13 mouse cellular contexts compared by ENCODE assay signal in genomic region chr15:85408790-85409189, GRCm38 (mm10).
A peak's percentile ranks its signal among the peaks of the same experiment; 100 is the strongest.
DNase-seq lines count a peak whose midpoint lies in the region; ATAC-seq and TF ChIP-seq lines count a peak whose summit lies in the region.
"Had no signal": no experiment of that assay in that cellular context is flagged by ENCODE, and none has a peak within 500 bp of the region (broad histone marks: within the 10 kb centered on the region; RNA-seq: fewer than 3 reads in every experiment).

No protein-coding gene starts in this region.

- DNase-seq in forebrain, postnatal 0 days, result no peak
- no peak for DNase-seq in limb, embryonic 10.5 days (ENCODE audit: low spot score)
- peak; percentile 48 for DNase-seq in cerebellum, adult 8-10 months
- DNase-seq in thymus, postnatal 10 days (ENCODE audit: low spot score in 2 of 2), result peak; percentile 16 to 24
- DNase-seq in urinary bladder, postnatal 36 days (ENCODE audit: low spot score in 2 of 2), result no peak
- DNase-seq: kidney, adult 18-20 months; spleen, adult 18-20 months had no signal

- peak overlapping the region; percentile 30; the same call in 1 of the 2 replicates for H3K27ac ChIP-seq in forebrain, postnatal 0 days (ENCODE audit: low read depth, low read length)
- no peak overlapping the region for H3K27ac ChIP-seq in forebrain, embryonic 16.5 days (ENCODE audit: low read length)
- H3K27ac ChIP-seq in limb, embryonic 13.5 days, result peak overlapping the region; percentile 48
- no peak overlapping the region; the same call in 1 of the 2 replicates for H3K27ac ChIP-seq in limb, embryonic 10.5 days
- no peak overlapping the region for H3K27ac ChIP-seq in intestine, embryonic 15.5 days
- H3K27ac ChIP-seq: liver, embryonic 15.5 days had no signal

- no peak overlapping the region for H3K9ac ChIP-seq in forebrain, postnatal 0 days
- no peak overlapping the region for H3K9ac ChIP-seq in forebrain, embryonic 16.5 days (replicated peaks; ENCODE audit: low read depth, low read length)
- H3K9ac ChIP-seq in limb, embryonic 13.5 days, result no peak overlapping the region
- H3K9ac ChIP-seq in intestine, embryonic 15.5 days, result no peak overlapping the region
- H3K9ac ChIP-seq: liver, embryonic 15.5 days had no signal

- 0 out of 2 replicates have a peak, but pooled peaks cover 6% of the 10 kb centered on the region for H3K36me3 ChIP-seq in forebrain, postnatal 0 days (ENCODE audit: insufficient read depth)
- no peaks in the 10 kb centered on the region for H3K36me3 ChIP-seq in forebrain, embryonic 16.5 days (ENCODE audit: control insufficient read depth, insufficient read depth)
- H3K36me3 ChIP-seq in limb, embryonic 13.5 days, result peaks cover 5% of the 10 kb centered on the region
- 0 out of 2 replicates have a peak, but pooled peaks cover 5% of the 10 kb centered on the region for H3K36me3 ChIP-seq in limb, embryonic 10.5 days
- H3K36me3 ChIP-seq in intestine, embryonic 15.5 days, result no peaks in the 10 kb centered on the region
- H3K36me3 ChIP-seq: liver, embryonic 15.5 days had no signal

- no peak for ATAC-seq in forebrain, postnatal 0 days
- ATAC-seq in forebrain, embryonic 16.5 days, result no peak
- ATAC-seq in limb, embryonic 13.5 days (ENCODE audit: low FRiP score, low read depth), result no peak
- ATAC-seq in intestine, embryonic 15.5 days, result no peak

- TF ChIP-seq CTCF in forebrain, postnatal 0 days (IDR thresholded peaks at IDR 0.05; ENCODE audit: low read depth), result no peak

- 0 out of 2 replicates have a peak, but pooled peaks cover 9% of the 10 kb centered on the region for H3K4me1 ChIP-seq in forebrain, postnatal 0 days (ENCODE audit: insufficient read depth)
- H3K4me1 ChIP-seq in forebrain, embryonic 16.5 days (replicated peaks; ENCODE audit: control insufficient read depth, insufficient read depth, low read length), result peaks cover 16% of the 10 kb centered on the region
- H3K4me1 ChIP-seq in limb, embryonic 13.5 days, result peaks cover 12% of the 10 kb centered on the region; the same call in 1 of the 2 replicates
- no peaks in the 10 kb centered on the region for H3K4me1 ChIP-seq in limb, embryonic 10.5 days
- H3K4me1 ChIP-seq in intestine, embryonic 15.5 days (replicated peaks), result no peaks in the 10 kb centered on the region

- no peak overlapping the region for H3K4me2 ChIP-seq in forebrain, postnatal 0 days (ENCODE audit: low read depth)
- H3K4me2 ChIP-seq in forebrain, embryonic 16.5 days (ENCODE audit: low read length), result no peak overlapping the region
- no peak overlapping the region for H3K4me2 ChIP-seq in limb, embryonic 13.5 days (replicated peaks)
- no peak overlapping the region for H3K4me2 ChIP-seq in intestine, embryonic 15.5 days (replicated peaks)
- H3K4me2 ChIP-seq: liver, embryonic 15.5 days had no signal

- no peaks in the 10 kb centered on the region for H3K27me3 ChIP-seq in forebrain, postnatal 0 days (ENCODE audit: insufficient read depth, low read length)
- H3K27me3 ChIP-seq in forebrain, embryonic 16.5 days (replicated peaks; ENCODE audit: control insufficient read depth, insufficient read depth, low read length), result no peaks in the 10 kb centered on the region
- no peaks in the 10 kb centered on the region for H3K27me3 ChIP-seq in limb, embryonic 13.5 days
- H3K27me3 ChIP-seq in limb, embryonic 10.5 days (ENCODE audit: low read depth, poor library complexity, severe bottlenecking), result no peaks in the 10 kb centered on the region
- no peaks in the 10 kb centered on the region for H3K27me3 ChIP-seq in intestine, embryonic 15.5 days (replicated peaks)
- H3K27me3 ChIP-seq: liver, embryonic 15.5 days; megakaryocyte, embryonic 14.5 days had no signal

- H3K9me3 ChIP-seq in forebrain, postnatal 0 days (ENCODE audit: low read length), result no peaks in the 10 kb centered on the region
- H3K9me3 ChIP-seq in forebrain, embryonic 16.5 days (ENCODE audit: control insufficient read depth, low read length), result no peaks in the 10 kb centered on the region
- H3K9me3 ChIP-seq in limb, embryonic 13.5 days, result no peaks in the 10 kb centered on the region
- no peaks in the 10 kb centered on the region for H3K9me3 ChIP-seq in limb, embryonic 10.5 days (replicated peaks)
- H3K9me3 ChIP-seq in intestine, embryonic 15.5 days, result no peaks in the 10 kb centered on the region
- H3K9me3 ChIP-seq: liver, embryonic 15.5 days; megakaryocyte, embryonic 14.5 days had no signal

- no peak overlapping the region for H3K4me3 ChIP-seq in forebrain, postnatal 0 days (ENCODE audit: low read depth, low read length)
- H3K4me3 ChIP-seq in forebrain, embryonic 16.5 days (replicated peaks; ENCODE audit: low read length), result no peak overlapping the region
- H3K4me3 ChIP-seq in limb, embryonic 13.5 days, result no peak overlapping the region
- no peak overlapping the region for H3K4me3 ChIP-seq in limb, embryonic 10.5 days
- H3K4me3 ChIP-seq in intestine, embryonic 15.5 days (replicated peaks), result no peak overlapping the region
- H3K4me3 ChIP-seq: erythroblast, embryonic 14.5 days; liver, embryonic 15.5 days; megakaryocyte, embryonic 14.5 days had no signal

- WGBS in forebrain, postnatal 0 days, result 66% methylated on average over 5 of the region's 5 CpGs
- WGBS in forebrain, embryonic 16.5 days, result 69% methylated on average over 5 of the region's 5 CpGs
- 81% methylated on average over 5 of the region's 5 CpGs for WGBS in limb, embryonic 13.5 days
- WGBS in limb, embryonic 10.5 days, result 88% methylated on average over 5 of the region's 5 CpGs
- WGBS in intestine, embryonic 15.5 days, result 90% methylated on average over 5 of the region's 5 CpGs

Comparison
In these comparisons a context has a peak if more than half of its experiments do, and no peak if none do; other contexts are left out.
1. H3K27ac ChIP-seq: peak in forebrain, postnatal 0 days (single experiment) and limb, embryonic 13.5 days (single experiment); none in forebrain, embryonic 16.5 days (single experiment), limb, embryonic 10.5 days (single experiment) and intestine, embryonic 15.5 days (single experiment).
2. DNase-seq: peak in cerebellum, adult 8-10 months (single experiment) and thymus, postnatal 10 days (2 of 2); none in forebrain, postnatal 0 days (single experiment), limb, embryonic 10.5 days (single experiment) and urinary bladder, postnatal 36 days (0 of 2).